Mouse (Mus musculus) forebrain, embryonic 10.5 days (tissue): ENCODE data around the gene Lsmem1. TPM values are rescaled to one million over a fixed set of nuclear protein-coding genes. Genes with fewer than 3 reads are reported as not detected.
A peak's percentile ranks its signal among the peaks of the same experiment; 100 is the strongest.
"Not testable (repeated sequence)": the region's sequence is repeated elsewhere in the genome, so short reads cannot be mapped to it uniquely, and the experiment has no call there.

Experiments
- DNase-seq: peaks from one replicate; pipeline ENCODE4 v3.0.0-alpha.2; 2017; ENCODE audit warnings: low spot score; ENCODE audit errors: extremely low spot score
- H3K27ac ChIP-seq: fragments of 300-500 bp; sonication (generic); 2 replicates; pipeline ENCODE4 v1.5.1; 2016; ENCODE audit warnings: mild to moderate bottlenecking
- H3K27me3 ChIP-seq: fragments of 300-500 bp; sonication (generic); 2 replicates; pipeline ENCODE4 v1.6.1; 2016; ENCODE audit warnings: mild to moderate bottlenecking; ENCODE audit not compliant: poor library complexity, severe bottlenecking
- H3K36me3 ChIP-seq: fragments of 300-500 bp; sonication (generic); replicated peaks from 2 replicates; pipeline ENCODE4 v1.6.1; 2016; ENCODE audit warnings: mild to moderate bottlenecking, moderate library complexity
- H3K4me1 ChIP-seq: fragments of 300-500 bp; sonication (generic); 2 replicates; pipeline ENCODE4 v1.6.1; 2016
- H3K4me3 ChIP-seq: fragments of 300-500 bp; sonication (generic); 2 replicates; pipeline ENCODE4 v1.5.1; 2016; ENCODE audit warnings: mild to moderate bottlenecking, moderate library complexity
- H3K9me3 ChIP-seq: fragments of 300-500 bp; sonication (generic); 2 replicates; pipeline ENCODE4 v1.6.1; 2016; ENCODE audit warnings: mild to moderate bottlenecking, moderate library complexity
- WGBS: fragments of 180-500 bp; shearing (Covaris S2); methylation state at CpG from one replicate; pipeline ENCODE4 v1.1.7; 2016; 5-methylcytosine and 5-hydroxymethylcytosine counted together
- polyA plus RNA-seq: library from polyadenylated mRNA; unstranded; fragments of >200 nt; fragmentation: Nextera tagmentation; extraction: Ambion mirVana; gene quantifications from 2 replicates; pipeline ENCODE4 v1.2.1, GENCODE M21; 2016

Gene Lsmem1
- polyA plus RNA-seq, 1 experiment from 2014 or later, result not detected

DNA sequence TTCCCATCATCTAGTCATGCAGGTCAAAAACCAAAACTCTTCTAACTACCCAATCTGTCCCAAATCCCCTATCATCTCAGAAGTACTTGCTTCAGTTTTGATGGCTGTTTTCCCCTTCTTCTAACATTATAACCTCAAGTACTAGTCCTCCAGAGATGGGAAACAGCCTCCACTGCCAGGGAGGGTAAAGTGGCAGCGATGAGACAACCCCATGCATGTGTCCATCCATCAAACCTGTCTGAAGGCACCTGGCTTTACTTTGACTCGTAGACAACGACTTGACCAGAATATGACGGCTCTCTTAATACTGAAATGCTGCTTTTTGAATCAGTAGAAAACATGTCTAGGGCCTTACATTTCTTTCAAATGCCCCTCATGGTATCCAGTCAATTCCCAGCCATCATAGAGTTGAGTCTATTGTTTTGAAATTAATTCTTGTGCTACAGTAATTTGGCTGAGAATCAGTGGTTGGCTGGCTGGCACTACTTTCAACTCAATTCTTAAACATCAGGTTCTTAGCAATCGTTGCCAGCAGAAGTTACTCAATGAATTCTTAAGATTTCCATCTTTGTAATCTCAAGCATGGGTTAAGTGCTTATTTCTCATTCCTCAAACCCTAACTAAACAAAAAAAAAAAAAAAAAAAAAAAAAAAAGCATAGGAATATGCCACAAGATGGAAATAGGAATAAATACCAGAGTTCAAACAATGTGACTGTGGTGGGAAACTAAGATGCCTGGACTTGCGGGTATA, 1.4 kb upstream of the Lsmem1 start:
- H3K27me3 ChIP-seq, result no peaks in the 10 kb centered on the region
- H3K4me1 ChIP-seq, result no peaks in the 10 kb centered on the region
- H3K9me3 ChIP-seq, result no peaks in the 10 kb centered on the region
- 93% methylated on average over 6 of the region's 6 CpGs for WGBS
- no peak overlapping the region for H3K27ac ChIP-seq
- no peak overlapping the region for H3K4me3 ChIP-seq
- peaks cover 49% of the 10 kb centered on the region for H3K36me3 ChIP-seq
- no peak for DNase-seq

DNA sequence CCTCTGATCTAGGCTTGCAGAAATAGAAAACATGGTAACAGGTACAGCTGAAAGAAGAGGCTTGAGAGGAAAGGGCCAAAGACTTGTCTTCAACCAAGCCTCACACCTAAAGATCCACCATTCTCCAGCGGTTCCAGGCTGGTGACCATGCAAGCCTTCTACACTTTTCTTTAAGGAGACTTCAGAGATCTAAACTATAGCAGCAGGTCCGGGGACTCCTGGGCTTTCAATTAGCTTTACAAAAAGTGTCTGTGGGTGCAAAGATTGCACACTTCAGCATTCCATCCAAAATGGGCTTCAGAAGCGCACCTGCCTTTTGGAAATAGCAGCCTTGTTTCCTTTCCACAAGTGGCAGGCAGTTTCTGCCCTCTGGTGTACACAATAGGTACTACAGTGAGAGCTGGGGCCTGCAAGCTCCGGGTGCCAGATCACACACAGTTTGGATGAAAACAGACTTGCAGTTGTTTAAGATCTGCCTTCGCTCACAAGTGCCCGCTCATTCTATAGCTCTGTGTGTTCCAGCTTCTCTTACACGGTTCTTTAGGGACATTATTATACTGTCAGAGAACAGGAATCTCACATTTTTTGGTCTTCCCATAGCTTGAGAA, 609 bp upstream of the Lsmem1 start:
- 59% methylated on average over 7 of the region's 7 CpGs for WGBS

DNA sequence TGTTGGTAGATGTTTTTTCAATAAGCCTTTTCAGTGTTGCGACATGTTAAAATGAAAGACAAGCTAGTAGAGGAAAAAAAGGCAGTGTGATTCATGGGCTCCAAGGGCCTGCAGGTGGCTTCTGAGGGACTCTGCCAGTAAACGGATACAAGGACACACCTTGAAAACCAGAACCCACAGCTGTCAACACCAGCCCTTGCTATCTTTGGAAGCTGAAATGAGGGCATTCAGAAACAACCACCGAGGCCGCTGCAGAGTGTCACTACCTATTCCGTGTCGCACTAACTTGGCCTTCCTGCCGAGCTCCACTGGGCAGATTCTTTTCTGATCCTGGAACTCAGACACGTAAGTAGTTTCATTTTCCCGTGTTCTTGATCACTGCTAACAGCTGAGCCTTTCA, 863 bp downstream of the Lsmem1 start:
- no peak for DNase-seq
- Histone ChIP-seq H3K27me3 (no peaks in the 10 kb centered on the region), H3K4me1 (no peaks in the 10 kb centered on the region), H3K36me3 (peaks cover 27% of the 10 kb centered on the region), H3K4me3 (no peak overlapping the region), H3K27ac (no peak overlapping the region), H3K9me3 (no peaks in the 10 kb centered on the region)
- WGBS, result 90% methylated on average over 9 of the region's 9 CpGs

More for the DNA sequence above, 609 bp upstream of the Lsmem1 start:
- H3K27me3 ChIP-seq, result no peaks in the 10 kb centered on the region
- H3K27ac ChIP-seq, result no peak overlapping the region
- peaks cover 41% of the 10 kb centered on the region for H3K36me3 ChIP-seq
- H3K4me1 ChIP-seq, result no peaks in the 10 kb centered on the region
- peak; percentile 50 for DNase-seq
- no peak overlapping the region for H3K4me3 ChIP-seq
- no peaks in the 10 kb centered on the region for H3K9me3 ChIP-seq

DNA sequence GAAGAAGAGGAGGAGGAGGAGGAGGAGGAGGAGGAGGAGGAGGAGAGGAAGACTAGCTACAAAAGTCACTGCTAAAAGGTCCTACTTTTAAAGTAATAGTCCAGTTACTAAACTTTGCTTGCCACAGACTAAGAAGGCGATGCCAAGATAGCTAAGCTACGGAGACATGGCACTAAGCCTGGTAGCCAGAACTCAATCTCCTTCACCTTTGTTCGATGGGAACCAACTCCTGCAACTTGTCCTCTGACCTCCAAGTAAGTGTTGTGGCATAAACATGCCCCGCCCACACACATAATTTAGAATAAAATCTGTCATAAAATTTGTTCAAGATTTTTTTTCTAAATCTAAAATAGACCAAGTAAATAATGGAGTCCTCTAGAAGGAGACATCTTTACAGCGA, 1.3 kb downstream of the Lsmem1 start:
- no peak for DNase-seq
- Histone ChIP-seq H3K4me1 (no peaks in the 10 kb centered on the region), H3K27ac (no peak overlapping the region), H3K4me3 (no peak overlapping the region), H3K36me3 (peaks cover 22% of the 10 kb centered on the region), H3K27me3 (no peaks in the 10 kb centered on the region), H3K9me3 (no peaks in the 10 kb centered on the region)
- WGBS, result 92% methylated on average over 5 of the region's 5 CpGs

DNA sequence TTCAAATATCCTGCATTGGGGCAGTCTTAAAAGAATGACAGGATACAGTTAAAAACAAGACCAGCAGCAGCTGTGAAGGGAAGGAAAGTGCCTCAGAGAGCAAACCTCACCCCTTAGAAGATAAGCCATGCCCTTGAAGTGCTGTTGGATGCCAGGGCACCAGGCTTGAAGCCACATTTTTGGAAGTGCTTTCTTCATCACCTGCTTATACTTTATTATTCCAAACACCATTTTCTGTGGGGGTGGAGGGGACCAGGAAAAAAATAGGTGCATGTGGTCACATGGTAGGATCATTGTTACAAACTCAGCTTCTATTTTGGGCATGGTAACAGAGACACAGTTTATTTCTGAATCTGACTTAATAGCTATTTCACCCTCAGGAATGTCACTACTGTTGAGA, 1.8 kb downstream of the Lsmem1 start:
- Histone ChIP-seq H3K9me3 (no peaks in the 10 kb centered on the region), H3K4me3 (no peak overlapping the region), H3K36me3 (peaks cover 17% of the 10 kb centered on the region), H3K4me1 (no peaks in the 10 kb centered on the region), H3K27ac (no peak overlapping the region), H3K27me3 (no peaks in the 10 kb centered on the region)
- DNase-seq, result no peak

DNA sequence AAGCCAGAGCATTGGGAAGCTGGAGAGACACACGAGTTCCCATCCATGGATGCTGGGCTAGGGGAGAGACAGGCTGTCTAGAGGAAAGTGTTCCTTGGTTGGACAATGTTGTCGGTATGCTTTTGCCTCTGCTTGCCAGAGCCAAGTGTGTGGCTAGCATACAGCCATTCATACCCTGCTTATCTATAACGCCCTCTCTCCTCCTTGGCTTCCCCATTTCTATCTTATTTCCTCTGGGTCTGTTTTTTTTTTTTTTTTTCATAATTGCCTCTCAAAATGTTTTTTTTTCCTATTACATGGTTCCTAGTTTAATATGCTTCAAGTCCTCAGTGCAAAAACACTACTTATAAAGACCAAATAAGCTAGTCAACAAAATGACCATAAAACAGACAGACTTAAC, 13.8 kb downstream of the Lsmem1 start:
- H3K4me3 ChIP-seq, result no peak overlapping the region
- 87% methylated on average over 3 of the region's 3 CpGs for WGBS
- H3K36me3 ChIP-seq, result no peaks in the 10 kb centered on the region
- DNase-seq, result no peak
- H3K27ac ChIP-seq, result no peak overlapping the region
- H3K9me3 ChIP-seq, result no peaks in the 10 kb centered on the region
- no peaks in the 10 kb centered on the region for H3K27me3 ChIP-seq
- H3K4me1 ChIP-seq, result no peaks in the 10 kb centered on the region

DNA sequence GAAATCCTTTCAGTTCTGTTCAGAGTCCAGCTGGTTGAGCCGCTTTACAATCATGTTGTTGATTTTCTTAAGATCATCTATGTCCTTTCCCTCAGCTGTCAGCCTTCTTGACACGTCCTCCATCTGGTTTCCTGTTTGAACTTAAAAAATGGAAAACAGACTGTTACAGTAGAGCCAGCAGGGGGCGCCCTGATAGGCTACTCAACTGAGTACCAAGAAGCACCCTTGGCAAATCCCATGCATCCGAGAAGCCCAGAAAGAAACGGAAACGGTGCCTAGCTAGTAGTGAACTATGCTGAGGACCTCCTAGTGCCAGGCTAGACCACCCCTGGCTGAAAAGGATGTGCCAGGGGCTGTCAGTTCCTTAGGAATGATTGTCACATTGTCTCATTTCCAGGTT, 22.2 kb downstream of the Lsmem1 start:
- Histone ChIP-seq H3K27me3 (no peaks in the 10 kb centered on the region), H3K4me1 (no peaks in the 10 kb centered on the region), H3K27ac (no peak overlapping the region), H3K36me3 (no peaks in the 10 kb centered on the region), H3K4me3 (no peak overlapping the region), H3K9me3 (no peaks in the 10 kb centered on the region)
- no peak for DNase-seq
- WGBS, result 71% methylated on average over 6 of the region's 6 CpGs

DNA sequence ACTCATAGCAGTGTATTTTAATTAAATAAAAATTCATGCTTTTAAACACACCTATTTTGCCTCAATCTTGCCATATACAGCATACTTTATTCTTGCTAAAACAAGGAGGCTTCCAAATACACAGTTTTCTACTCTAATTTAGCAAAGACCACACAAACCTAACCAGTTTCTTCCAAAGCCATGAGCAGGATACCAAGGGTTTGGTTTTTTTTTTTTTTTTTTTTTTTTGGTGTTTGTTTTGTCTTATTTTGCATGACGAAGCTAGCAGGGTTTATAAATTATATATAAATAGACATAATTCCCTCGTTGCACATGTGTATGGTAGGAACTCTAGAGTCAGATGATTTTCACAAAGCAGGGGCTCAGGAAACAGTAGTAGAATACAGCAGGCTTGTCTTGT, 23.1 kb downstream of the Lsmem1 start:
- H3K27me3 ChIP-seq, result no peaks in the 10 kb centered on the region
- DNase-seq, result no peak
- H3K9me3 ChIP-seq, result no peaks in the 10 kb centered on the region
- no peaks in the 10 kb centered on the region for H3K4me1 ChIP-seq
- WGBS, result 78% methylated on average over 2 of the region's 2 CpGs
- H3K27ac ChIP-seq, result no peak overlapping the region
- H3K4me3 ChIP-seq, result no peak overlapping the region
- H3K36me3 ChIP-seq, result no peaks in the 10 kb centered on the region

DNA sequence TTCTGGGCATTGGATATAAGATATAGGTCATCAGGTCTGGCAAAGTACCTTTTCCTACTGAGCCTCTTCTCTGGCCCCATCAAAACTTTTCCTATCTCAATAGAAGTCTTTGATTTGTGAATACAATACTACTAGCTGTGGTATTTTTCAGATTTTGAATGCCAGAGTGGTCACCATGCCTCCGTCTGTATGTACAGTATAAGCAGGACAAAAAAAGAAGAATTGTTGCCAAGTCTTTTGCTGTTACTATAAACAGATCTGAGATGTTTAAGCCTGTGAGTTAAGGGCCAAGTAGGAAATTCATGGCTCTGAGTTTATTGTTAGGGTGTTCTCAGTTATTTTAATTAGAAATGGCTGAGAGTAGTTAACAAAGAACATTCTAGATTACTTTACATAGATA, 24.1 kb downstream of the Lsmem1 start:
- not testable (repeated sequence) for DNase-seq, H3K4me3 ChIP-seq, H3K27me3 ChIP-seq, H3K27ac ChIP-seq, H3K36me3 ChIP-seq, H3K9me3 ChIP-seq, H3K4me1 ChIP-seq
- WGBS, result 75% methylated on average over 1 of the region's 1 CpGs

DNA sequence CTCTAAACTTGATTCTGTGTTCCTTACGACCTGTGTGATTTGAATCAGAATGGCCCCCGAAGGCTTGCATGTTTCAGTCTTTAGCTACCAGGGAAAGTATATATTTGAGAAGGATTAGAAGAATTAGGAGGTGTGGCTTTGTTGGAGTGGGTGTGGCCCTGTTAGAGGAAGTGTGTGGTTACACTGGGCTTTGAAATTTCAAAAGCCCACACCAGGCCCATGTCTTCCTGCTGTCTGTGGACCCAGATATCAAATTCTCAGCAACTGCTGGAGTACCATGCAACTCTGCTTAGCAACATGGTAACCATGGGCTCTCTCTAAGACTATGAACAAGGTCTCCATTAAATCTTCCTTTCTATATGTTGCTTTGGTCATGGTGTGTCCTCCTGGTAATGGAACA, 27.7 kb downstream of the Lsmem1 start:
- H3K9me3 ChIP-seq, result no peaks in the 10 kb centered on the region
- 89% methylated on average over 2 of the region's 2 CpGs for WGBS
- no peaks in the 10 kb centered on the region for H3K27me3 ChIP-seq
- H3K4me1 ChIP-seq, result no peaks in the 10 kb centered on the region
- no peak overlapping the region for H3K27ac ChIP-seq
- DNase-seq, result no peak
- H3K4me3 ChIP-seq, result no peak overlapping the region
- H3K36me3 ChIP-seq, result no peaks in the 10 kb centered on the region

DNA sequence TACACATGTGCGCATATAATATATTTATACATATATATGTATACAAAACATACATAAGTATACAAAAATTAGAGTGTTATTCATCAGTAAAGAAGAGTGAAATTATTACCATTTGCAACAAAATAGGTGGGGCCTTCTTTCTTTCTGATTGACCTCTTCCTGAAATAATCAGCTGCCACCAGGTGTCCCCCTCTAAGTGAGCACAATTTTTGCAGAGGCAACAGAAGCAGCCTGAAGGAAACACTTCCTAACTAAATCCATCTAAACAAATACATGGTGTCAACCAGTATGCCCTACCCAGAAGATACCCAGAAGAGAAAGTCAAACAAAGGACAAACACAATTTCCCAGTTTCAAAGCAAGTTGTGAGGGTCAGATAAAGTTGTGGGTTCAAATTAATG, 29.6 kb downstream of the Lsmem1 start:
- Histone ChIP-seq H3K4me1 (no peaks in the 10 kb centered on the region), H3K36me3 (no peaks in the 10 kb centered on the region), H3K27me3 (no peaks in the 10 kb centered on the region), H3K9me3 (no peaks in the 10 kb centered on the region), H3K4me3 (no peak overlapping the region), H3K27ac (no peak overlapping the region)
- no peak for DNase-seq
- 100% methylated on average over 1 of the region's 1 CpGs for WGBS

DNA sequence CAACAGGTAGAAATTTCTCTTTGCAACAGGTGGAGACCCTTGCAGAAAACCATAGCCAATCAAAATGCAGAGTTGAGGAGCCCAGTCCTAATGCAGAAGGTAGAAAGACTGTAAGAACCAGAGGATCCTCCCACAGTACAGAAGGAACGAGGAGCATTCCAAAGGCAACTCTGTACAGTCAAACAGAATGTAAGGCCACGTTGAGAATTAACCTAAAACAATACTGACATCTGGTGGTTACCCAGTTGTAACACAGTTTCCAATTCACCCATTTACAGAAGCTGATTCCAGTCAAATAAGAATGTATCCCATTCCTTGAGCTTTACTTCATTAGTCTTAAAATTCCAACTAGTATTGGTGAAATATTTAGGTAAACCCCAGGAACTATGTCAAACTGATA, 34.7 kb downstream of the Lsmem1 start:
- WGBS, result 16% methylated on average over 2 of the region's 2 CpGs
- no peak overlapping the region for H3K27ac ChIP-seq

DNA sequence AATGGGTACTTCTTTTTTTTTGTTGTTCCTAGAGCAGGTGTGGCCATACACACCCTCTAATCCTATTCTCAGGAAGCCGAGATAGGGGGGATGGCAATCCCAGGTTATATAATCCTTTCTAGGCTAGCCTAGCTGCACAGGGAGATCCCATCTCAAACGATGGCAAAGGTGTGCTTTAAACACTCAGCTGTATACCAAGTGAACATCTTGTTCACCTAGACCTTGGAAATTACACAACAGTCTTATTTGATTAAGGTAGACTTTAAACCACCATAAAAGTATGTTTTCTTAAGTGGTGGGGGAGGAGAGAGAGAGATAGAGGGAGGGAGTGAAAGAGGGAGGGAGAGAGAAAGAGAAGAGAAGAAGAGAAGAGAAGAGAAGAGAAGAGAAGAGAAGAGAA, 38.5 kb downstream of the Lsmem1 start:
- no peak overlapping the region for H3K27ac ChIP-seq
- H3K4me1 ChIP-seq, result no peaks in the 10 kb centered on the region
- WGBS, result 83% methylated on average over 2 of the region's 2 CpGs
- no peaks in the 10 kb centered on the region for H3K9me3 ChIP-seq
- no peaks in the 10 kb centered on the region for H3K27me3 ChIP-seq
- H3K4me3 ChIP-seq, result no peak overlapping the region
- no peak for DNase-seq
- H3K36me3 ChIP-seq, result no peaks in the 10 kb centered on the region

More for the DNA sequence above, 34.7 kb downstream of the Lsmem1 start:
- H3K4me3 ChIP-seq, result no peak overlapping the region
- no peaks in the 10 kb centered on the region for H3K9me3 ChIP-seq
- no peaks in the 10 kb centered on the region for H3K36me3 ChIP-seq
- no peak for DNase-seq
- H3K4me1 ChIP-seq, result no peaks in the 10 kb centered on the region
- H3K27me3 ChIP-seq, result no peaks in the 10 kb centered on the region
